Mouse (Mus musculus): Measurements from ENCODE around the gene Wnt9b. TPM values are rescaled to one million over a fixed set of nuclear protein-coding genes. Genes with fewer than 3 reads are reported as not detected.

Wnt9b gene
- polyA plus RNA-seq, 1 experiment from 2014 or later, result 0.19 TPM

DNA sequence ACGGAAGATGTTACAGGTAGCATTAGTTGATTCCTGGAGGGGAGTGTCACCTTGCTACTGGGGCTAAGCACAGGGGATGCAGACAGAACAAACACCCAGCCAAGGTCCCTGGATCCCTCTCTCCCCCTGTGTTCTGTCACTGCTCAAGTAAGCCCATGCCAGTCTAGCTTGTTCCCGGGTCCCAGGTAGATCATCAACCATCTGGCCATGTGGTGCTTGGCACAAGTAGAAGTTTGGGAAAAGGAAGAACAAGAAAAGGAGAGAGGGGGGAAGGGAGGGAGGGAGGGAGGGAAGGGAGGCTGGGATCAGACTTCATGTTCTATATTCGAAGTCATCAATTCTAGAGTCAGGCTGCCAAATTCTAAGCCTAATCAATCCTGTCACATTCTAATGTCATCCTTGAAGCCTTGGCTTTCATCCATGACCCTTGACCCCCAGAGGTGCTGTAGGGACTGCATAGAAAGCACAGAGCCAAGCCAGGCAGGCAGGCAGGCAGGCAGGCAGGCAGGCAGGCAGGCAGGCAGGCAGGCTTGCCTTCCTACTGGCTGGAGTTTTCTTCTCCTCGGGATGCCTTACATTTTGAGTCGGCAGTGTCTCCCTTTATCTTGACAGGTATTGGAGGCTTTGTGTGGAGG is 15.1 kb downstream of the Wnt9b start:
- Histone ChIP-seq H3K36me3 (ENCODE audit: control insufficient read depth, insufficient read depth, low read length) (no peaks in the 10 kb centered on the region), H3K4me3 (ENCODE audit: low read depth, low read length) (no peak overlapping the region), H3K4me1 (replicated peaks; ENCODE audit: control insufficient read depth, insufficient read depth, low read length) (no peaks in the 10 kb centered on the region), H3K4me2 (no peak overlapping the region; the same call in 1 of the 2 replicates), H3K27ac (ENCODE audit: low read depth, low read length) (no peak overlapping the region), H3K9ac (ENCODE audit: low read depth, low read length) (no peak overlapping the region), H3K9me3 (ENCODE audit: control insufficient read depth, low read length) (no peaks in the 10 kb centered on the region), H3K27me3 (replicated peaks; ENCODE audit: control insufficient read depth, insufficient read depth, low read length) (0 out of 2 replicates have a peak, but pooled peaks cover 2% of the 10 kb centered on the region)
- 49% methylated on average over 5 of the region's 5 CpGs for WGBS
- ATAC-seq (replicated peaks; ENCODE audit: low FRiP score) (no peak), DNase-seq (ENCODE audit: low spot score) (no peak)

DNA sequence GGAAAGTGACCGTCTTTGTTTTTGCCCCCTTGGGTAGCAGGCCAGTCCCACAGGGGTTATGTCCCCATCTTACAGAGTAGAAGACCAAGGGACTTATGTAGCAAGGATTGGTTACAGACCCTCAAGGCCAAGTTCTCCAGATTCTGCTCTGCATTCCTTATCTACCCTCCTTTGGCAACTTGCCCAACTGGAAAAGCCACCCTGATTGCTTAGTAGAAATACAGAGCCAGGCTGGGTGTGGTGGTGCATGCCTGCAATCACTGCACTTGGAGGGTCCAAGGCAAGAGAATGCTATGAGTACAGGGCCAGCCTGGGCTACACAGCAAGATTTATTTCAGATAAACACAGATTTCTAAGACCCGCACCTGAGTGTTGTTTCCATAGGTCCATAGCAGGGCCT is 15.7 kb downstream of the Wnt9b start:
- Histone ChIP-seq H3K36me3 (ENCODE audit: control insufficient read depth, insufficient read depth, low read length) (no peaks in the 10 kb centered on the region), H3K27ac (ENCODE audit: low read depth, low read length) (no peak overlapping the region), H3K4me1 (replicated peaks; ENCODE audit: control insufficient read depth, insufficient read depth, low read length) (no peaks in the 10 kb centered on the region), H3K9me3 (ENCODE audit: control insufficient read depth, low read length) (no peaks in the 10 kb centered on the region), H3K4me2 (no peak overlapping the region), H3K27me3 (replicated peaks; ENCODE audit: control insufficient read depth, insufficient read depth, low read length) (0 out of 2 replicates have a peak, but pooled peaks cover 5% of the 10 kb centered on the region), H3K4me3 (ENCODE audit: low read depth, low read length) (no peak overlapping the region), H3K9ac (ENCODE audit: low read depth, low read length) (no peak overlapping the region)
- DNase-seq (ENCODE audit: low spot score) (no peak), ATAC-seq (replicated peaks; ENCODE audit: low FRiP score) (no peak)
- WGBS, result 84% methylated on average over 2 of the region's 2 CpGs

DNA sequence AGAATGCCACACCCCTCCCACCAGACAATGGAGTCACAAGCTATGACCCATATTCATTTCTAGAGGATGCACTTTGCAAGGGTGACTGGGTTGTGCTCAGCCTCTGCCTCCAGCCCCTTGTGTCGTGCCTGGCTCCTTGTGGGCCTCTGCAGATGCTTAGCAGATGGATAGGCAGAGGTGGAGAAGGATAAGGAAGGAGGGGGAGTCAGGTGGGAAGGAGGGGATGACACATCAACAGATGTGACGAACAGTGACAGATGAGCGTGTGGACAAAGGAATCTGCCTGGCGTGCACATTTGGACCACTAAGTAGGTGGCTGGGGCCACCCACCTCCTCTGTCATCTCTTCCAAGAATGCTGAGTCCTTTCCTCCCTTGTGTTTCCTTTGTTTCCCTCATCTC is 16.6 kb downstream of the Wnt9b start:
- H3K36me3 ChIP-seq (ENCODE audit: control insufficient read depth, insufficient read depth, low read length), result no peaks in the 10 kb centered on the region
- no peak overlapping the region for H3K4me2 ChIP-seq
- no peak overlapping the region for H3K27ac ChIP-seq (ENCODE audit: low read depth, low read length)
- H3K9ac ChIP-seq (ENCODE audit: low read depth, low read length), result no peak overlapping the region
- 56% methylated on average over 4 of the region's 4 CpGs for WGBS
- no peaks in the 10 kb centered on the region for H3K9me3 ChIP-seq (ENCODE audit: control insufficient read depth, low read length)
- H3K4me1 ChIP-seq (replicated peaks; ENCODE audit: control insufficient read depth, insufficient read depth, low read length), result no peaks in the 10 kb centered on the region
- no peak for DNase-seq (ENCODE audit: low spot score)
- 0 out of 2 replicates have a peak, but pooled peaks cover 5% of the 10 kb centered on the region for H3K27me3 ChIP-seq (replicated peaks; ENCODE audit: control insufficient read depth, insufficient read depth, low read length)
- H3K4me3 ChIP-seq (ENCODE audit: low read depth, low read length), result no peak overlapping the region
- ATAC-seq (replicated peaks; ENCODE audit: low FRiP score), result no peak

DNA sequence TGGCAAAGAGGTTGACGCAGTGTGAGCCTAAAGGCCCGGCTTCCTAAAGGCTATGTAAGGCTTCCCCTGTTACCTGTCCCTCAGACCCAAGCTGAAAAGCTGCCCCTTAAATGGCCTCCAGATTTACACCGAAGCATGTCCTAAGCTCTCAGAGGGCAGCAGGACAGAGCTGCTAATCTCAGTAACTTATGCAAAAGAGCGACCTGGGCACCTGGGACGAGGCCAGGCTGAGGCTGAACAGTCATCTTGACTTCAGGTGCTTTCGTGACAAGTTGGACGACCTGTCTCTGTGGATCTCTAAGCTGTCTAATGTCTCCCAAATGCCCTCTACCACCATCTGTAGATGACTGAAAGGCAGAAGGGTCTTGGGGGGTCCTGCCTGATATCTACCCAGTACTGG is 17.3 kb downstream of the Wnt9b start:
- no peaks in the 10 kb centered on the region for H3K9me3 ChIP-seq (ENCODE audit: control insufficient read depth, low read length)
- H3K4me1 ChIP-seq (replicated peaks; ENCODE audit: control insufficient read depth, insufficient read depth, low read length), result no peaks in the 10 kb centered on the region
- H3K36me3 ChIP-seq (ENCODE audit: control insufficient read depth, insufficient read depth, low read length), result no peaks in the 10 kb centered on the region
- H3K4me2 ChIP-seq, result no peak overlapping the region
- H3K4me3 ChIP-seq (ENCODE audit: low read depth, low read length), result no peak overlapping the region
- H3K27me3 ChIP-seq (replicated peaks; ENCODE audit: control insufficient read depth, insufficient read depth, low read length), result 0 out of 2 replicates have a peak, but pooled peaks cover 5% of the 10 kb centered on the region
- DNase-seq (ENCODE audit: low spot score) (no peak), ATAC-seq (replicated peaks; ENCODE audit: low FRiP score) (no peak)
- H3K9ac ChIP-seq (ENCODE audit: low read depth, low read length), result no peak overlapping the region
- whole genome bisulfite sequencing, result 80% methylated on average over 7 of the region's 7 CpGs
- H3K27ac ChIP-seq (ENCODE audit: low read depth, low read length), result no peak overlapping the region

DNA sequence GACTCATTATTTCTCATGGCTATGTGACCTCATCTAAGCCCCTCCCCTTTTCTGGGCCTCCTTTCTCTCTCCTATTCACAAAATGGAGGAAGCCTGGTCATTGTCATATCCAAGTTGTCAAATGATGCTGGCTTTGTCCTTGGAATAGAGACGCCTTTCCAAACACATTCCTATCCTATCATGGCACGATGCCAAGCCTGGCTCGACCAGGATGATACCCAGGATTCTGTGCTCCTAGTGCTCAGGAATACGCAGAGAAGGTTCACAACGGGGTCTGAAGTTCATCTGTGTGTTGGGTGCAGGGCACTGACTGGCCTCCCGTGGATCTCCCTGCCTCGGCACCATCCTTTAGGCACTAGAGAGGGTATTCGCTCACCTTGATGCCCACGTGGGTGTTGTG is 18.0 kb downstream of the Wnt9b start:
- Histone ChIP-seq H3K4me3 (ENCODE audit: low read depth, low read length) (no peak overlapping the region), H3K9ac (ENCODE audit: low read depth, low read length) (no peak overlapping the region), H3K4me2 (no peak overlapping the region), H3K27ac (ENCODE audit: low read depth, low read length) (no peak overlapping the region), H3K9me3 (ENCODE audit: control insufficient read depth, low read length) (no peaks in the 10 kb centered on the region), H3K27me3 (replicated peaks; ENCODE audit: control insufficient read depth, insufficient read depth, low read length) (0 out of 2 replicates have a peak, but pooled peaks cover 5% of the 10 kb centered on the region), H3K4me1 (replicated peaks; ENCODE audit: control insufficient read depth, insufficient read depth, low read length) (no peaks in the 10 kb centered on the region), H3K36me3 (ENCODE audit: control insufficient read depth, insufficient read depth, low read length) (no peaks in the 10 kb centered on the region)
- 84% methylated on average over 9 of the region's 9 CpGs for WGBS
- DNase-seq (ENCODE audit: low spot score), result no peak
- no peak for ATAC-seq (replicated peaks; ENCODE audit: low FRiP score)

DNA sequence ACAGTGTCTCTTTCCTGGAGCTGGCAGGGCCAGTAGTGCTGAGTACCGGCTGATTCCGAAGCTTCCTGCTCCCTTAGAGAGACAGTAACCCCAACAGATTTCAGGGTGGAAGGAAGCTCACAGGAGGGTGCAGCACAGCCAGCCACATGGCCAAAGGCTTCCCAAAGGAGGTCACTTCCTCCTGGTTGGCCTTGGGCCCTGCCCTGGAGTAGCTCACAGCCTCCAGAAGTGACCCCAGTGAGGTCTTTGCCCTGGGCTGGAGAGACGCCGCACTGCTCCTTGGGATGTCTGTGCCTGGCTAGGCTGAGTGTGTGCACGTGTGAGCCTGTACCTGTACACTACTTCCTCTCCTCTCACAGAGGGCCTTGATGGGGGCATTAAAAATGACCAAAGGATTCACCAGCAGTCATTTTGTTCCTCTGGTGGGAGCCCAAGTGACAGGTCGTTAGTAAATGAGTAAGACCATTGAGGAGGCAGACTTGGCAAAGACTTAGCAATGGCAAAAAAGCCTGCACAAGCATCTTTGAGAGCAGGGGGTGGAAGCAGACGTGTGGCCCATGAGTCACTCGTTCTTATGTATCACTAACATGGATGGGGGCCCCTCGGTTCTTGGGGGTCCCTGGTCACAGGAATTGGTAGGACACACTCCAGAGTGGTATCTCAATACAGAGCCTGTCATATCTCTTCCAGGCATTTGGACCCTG is 20.2 kb downstream of the Wnt9b start:
- ATAC-seq (replicated peaks; ENCODE audit: low FRiP score), result no peak

DNA sequence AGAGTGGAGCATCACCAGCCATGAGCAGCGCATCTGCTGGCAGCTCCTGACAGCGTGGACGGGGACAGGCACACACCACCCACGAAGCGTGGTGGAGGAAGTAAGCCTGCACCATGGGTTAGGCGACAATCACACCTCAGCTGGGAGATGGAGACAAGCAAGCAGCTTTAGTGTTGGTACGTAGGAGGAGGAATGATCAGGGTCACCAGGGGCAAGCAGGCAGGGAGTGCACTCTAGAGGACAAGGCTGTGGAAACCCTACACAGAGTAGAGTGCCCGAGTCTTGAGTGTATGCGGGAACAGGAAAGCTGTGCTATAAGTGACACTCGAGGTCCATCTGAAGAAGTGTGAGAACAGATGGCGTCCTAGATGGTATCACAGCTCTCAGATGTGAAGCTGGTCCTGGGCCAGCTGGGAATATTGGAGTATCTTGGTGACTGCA is 25.3 kb downstream of the Wnt9b start:
- no peak for ATAC-seq (replicated peaks; ENCODE audit: low FRiP score)

More for the DNA sequence above, 20.2 kb downstream of the Wnt9b start:
- Histone ChIP-seq H3K9me3 (ENCODE audit: control insufficient read depth, low read length) (no peaks in the 10 kb centered on the region), H3K4me3 (ENCODE audit: low read depth, low read length) (no peak overlapping the region), H3K4me2 (no peak overlapping the region), H3K27ac (ENCODE audit: low read depth, low read length) (no peak overlapping the region), H3K27me3 (replicated peaks; ENCODE audit: control insufficient read depth, insufficient read depth, low read length) (peaks cover 5% of the 10 kb centered on the region; the same call in 1 of the 2 replicates), H3K4me1 (replicated peaks; ENCODE audit: control insufficient read depth, insufficient read depth, low read length) (no peaks in the 10 kb centered on the region), H3K36me3 (ENCODE audit: control insufficient read depth, insufficient read depth, low read length) (no peaks in the 10 kb centered on the region), H3K9ac (ENCODE audit: low read depth, low read length) (no peak overlapping the region)
- 62% methylated on average over 9 of the region's 9 CpGs for WGBS
- no peak for DNase-seq (ENCODE audit: low spot score)

DNA sequence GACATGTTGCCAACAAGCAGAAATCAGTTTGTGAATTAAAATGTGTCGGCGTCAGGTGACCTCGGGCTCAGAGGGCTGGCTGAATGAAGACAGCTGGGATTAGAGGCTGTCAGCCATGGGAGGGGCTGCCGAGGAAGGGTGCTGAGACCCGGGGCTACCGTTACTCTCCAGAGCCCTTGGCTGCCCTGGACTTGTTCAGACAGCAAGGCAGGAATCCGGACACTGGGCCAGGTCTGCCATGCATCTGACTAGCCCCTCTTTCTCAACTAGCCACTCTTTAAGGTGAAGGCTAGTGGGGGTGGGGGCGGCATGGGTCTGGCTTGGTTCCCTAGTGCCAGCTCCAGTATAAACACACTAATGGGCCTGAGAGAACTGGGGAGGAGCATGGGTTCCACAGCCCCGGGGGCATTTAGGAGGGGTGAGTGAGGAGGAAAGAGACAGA is 27.6 kb downstream of the Wnt9b start:
- 21% methylated on average over 9 of the region's 9 CpGs for whole genome bisulfite sequencing

More for the DNA sequence above, 25.3 kb downstream of the Wnt9b start:
- Histone ChIP-seq H3K27me3 (replicated peaks; ENCODE audit: control insufficient read depth, insufficient read depth, low read length) (peaks cover 1% of the 10 kb centered on the region; the same call in 1 of the 2 replicates), H3K4me2 (no peak overlapping the region), H3K9me3 (ENCODE audit: control insufficient read depth, low read length) (no peaks in the 10 kb centered on the region), H3K4me1 (replicated peaks; ENCODE audit: control insufficient read depth, insufficient read depth, low read length) (peaks cover 2% of the 10 kb centered on the region), H3K27ac (ENCODE audit: low read depth, low read length) (no peak overlapping the region), H3K9ac (ENCODE audit: low read depth, low read length) (no peak overlapping the region), H3K4me3 (ENCODE audit: low read depth, low read length) (no peak overlapping the region), H3K36me3 (ENCODE audit: control insufficient read depth, insufficient read depth, low read length) (no peaks in the 10 kb centered on the region)
- DNase-seq (ENCODE audit: low spot score), result no peak
- WGBS, result 65% methylated on average over 11 of the region's 11 CpGs

More for the DNA sequence above, 27.6 kb downstream of the Wnt9b start:
- H3K4me1 ChIP-seq (replicated peaks; ENCODE audit: control insufficient read depth, insufficient read depth, low read length), result peaks cover 2% of the 10 kb centered on the region
- ATAC-seq (replicated peaks; ENCODE audit: low FRiP score) (no peak), DNase-seq (ENCODE audit: low spot score) (no peak)
- H3K4me2 ChIP-seq, result peak overlapping the region; percentile 25; the same call in 1 of the 2 replicates
- no peak overlapping the region for H3K9ac ChIP-seq (ENCODE audit: low read depth, low read length)
- H3K9me3 ChIP-seq (ENCODE audit: control insufficient read depth, low read length), result no peaks in the 10 kb centered on the region
- no peaks in the 10 kb centered on the region; the same call in 1 of the 2 replicates for H3K27me3 ChIP-seq (replicated peaks; ENCODE audit: control insufficient read depth, insufficient read depth, low read length)
- H3K27ac ChIP-seq (ENCODE audit: low read depth, low read length), result no peak overlapping the region
- H3K36me3 ChIP-seq (ENCODE audit: control insufficient read depth, insufficient read depth, low read length), result no peaks in the 10 kb centered on the region
- H3K4me3 ChIP-seq (ENCODE audit: low read depth, low read length), result no peak overlapping the region

Data from liver, embryonic 11.5 days (tissue).